Mouse (Mus musculus) right cerebral cortex, postnatal 10 days (tissue): ENCODE results near the gene Ttc9b.
"Not testable (repeated sequence)": the region's sequence is repeated elsewhere in the genome, so short reads cannot be mapped to it uniquely, and the experiment has no call there.

ENCODE experiments used
- DNase-seq, 2 experiments: peaks; one replicate each; pipeline ENCODE4 v3.0.0; 2021; ENCODE audit warnings: low spot score in 2 of 2

The Ttc9b gene

DNA sequence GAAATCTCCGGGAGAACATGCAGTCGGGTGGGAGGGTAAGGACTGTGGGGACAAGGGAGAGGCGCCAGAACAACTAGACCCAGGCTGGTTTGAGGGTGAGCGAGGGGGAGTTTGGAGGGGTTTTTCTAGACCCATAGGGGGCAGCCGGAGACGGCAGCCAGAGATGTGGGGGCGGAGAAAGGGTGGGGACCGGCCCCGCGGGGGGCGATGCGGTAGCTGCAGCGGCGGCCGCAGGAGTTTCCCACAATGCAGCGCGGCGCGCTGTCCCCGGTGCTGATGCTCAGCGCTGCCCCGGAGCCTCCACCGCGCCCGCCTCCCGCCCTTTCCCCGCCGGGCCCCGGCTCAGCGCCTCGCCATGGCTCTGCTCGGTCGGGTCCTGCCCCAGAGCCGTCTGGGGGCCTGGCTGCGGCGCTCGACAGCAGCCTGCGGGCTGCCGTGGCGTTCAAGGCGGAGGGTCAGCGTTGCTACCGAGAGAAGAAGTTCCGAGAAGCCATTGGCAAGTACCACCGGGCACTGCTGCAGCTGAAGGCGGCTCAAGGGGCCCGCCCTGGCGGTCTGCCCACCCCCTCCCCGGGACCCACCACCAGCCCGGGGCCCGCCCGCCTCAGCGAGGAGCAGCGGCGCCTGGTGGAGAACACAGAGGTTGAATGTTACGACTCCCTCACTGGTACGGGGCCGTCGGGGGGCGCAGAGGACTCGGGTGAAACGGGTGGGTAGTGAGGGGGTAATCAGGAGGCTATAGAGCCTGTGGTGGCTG lies at the start of gene Ttc9b:
TSS of gene Ttc9b (plus strand) at position 235 of the 757 bp plus-strand sequence.
- DNase-seq, result peak; percentile 88 to 90

DNA sequence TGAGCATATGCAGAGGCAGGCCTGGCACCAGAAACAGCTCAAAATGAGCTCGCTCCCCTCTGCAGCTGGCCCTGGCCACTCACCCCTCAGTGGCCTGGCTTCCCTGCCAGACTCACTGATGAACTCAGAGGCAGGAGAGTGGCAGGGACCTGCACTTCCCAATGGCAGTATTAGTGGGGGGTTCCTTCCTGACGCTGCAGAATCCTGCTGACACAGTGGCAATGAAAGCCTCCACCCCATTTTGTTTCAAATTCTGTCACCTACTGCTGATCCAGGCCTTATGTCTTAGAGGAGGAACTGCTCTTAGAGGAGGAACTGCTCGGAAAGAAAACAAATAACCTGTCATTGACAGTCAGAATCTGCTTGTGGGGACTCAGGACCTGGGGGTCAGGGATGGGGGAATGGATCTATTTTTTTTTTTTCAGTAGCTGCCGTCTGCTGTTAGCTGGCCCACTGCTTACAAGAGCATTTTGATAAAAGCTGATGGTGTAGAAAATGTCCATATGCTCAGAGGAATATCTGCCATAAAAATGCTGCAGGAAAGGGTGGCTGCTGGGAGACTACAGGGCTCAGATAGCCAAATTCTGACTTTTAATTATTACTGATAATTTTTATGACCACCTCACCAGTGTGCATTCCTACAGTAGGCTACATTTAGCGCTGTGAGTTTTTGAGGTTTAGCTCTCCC lies 48.9 kb upstream of the Ttc9b start:
- DNase-seq, result no peak

DNA sequence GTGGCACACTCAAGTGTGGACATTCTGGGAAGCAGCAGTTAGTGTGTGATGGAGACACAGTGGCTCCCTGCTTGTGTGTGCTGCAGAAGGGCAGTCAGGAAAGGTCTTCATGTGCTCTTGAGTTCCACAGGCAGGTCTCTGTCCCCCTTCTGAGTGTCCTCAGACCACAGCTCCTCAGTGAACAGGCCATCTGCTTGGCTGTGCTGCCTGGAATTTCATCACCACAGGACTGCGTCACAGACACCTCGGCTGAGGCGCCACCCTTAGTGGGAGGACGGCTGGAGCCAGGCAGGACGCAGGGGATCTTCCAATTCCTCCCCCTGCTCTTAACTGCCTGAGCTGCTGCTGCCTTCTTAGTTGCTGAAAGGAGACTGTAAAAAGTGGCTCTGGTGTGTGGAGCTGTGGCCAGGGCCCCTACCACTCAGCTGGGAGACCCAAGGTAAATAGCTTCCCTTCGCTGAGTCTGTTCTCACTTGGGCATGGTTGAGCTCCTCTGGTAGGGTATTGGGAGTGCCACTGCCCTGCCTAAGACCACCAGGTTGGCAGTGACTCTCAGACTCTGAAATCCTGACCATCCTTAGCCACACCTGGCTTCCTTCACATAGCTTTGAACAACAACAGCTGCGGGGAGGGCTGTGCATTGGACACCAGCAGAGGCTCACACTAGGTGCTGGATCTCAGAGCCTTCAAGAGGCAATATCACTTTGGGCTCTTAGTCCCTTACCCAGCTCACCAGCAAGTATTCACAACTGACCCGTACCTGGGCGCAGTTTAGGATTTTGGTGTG lies 48.0 kb upstream of the Ttc9b start:
- peak; percentile 76 to 81 for DNase-seq

DNA sequence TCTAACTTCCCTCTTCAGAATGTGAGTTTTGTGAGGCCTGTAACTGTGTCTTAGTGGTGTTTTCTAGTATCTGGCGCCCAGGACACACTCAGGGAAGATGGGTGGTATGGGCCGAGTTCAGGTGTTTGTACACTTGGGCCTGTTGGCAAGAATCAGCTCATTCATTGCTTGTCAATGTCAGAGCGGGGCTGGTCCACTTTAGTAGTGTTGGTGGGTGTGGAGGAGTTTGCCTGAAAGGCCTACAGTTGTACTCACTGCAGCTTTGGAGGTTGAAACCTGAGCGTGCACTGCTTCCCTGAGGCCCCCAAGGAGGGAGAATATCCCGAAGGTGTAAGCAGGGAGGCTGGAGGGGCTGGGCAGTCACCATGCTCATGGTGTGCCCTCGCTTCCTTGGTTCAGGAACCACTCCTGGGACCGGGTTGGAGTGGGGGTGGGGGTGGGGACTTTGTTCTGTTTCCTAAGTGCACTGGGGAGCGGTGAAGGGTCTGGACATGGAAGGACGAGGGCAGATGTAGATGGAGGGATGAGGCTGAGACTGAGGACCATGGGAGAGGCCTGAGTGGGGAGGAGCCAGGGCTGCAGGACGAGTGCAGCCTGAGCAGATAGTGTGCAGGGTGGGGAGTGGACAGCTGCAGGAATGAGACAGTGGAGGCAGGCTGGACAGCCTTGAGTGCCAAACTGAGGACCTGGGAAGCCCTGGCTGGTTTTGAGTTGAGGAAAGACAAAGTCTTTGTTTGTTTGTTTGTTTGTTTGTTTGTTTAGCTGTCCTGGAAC lies 47.0 kb upstream of the Ttc9b start:
- no peak for DNase-seq

DNA sequence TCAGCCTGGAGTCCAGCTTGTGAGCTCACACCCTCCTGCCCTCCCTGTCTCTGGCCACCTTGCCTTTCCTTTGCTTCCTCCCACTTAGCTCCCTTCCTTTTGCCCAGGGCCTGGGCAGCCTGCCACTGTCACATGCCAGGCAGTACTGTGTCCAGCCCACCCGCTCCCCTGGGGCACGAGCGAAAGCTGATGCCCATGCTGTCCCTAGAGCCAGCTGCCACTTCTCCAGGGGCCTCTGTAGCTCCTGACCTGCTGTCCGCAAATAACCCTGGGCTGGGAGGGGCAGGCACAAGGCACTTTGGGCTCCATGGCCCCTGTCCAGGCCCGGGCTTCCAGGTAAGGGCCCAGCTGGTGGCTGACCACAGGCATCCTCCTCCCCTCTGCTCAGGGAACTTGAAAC lies 46.1 kb upstream of the Ttc9b start:
- peak; percentile 79 to 81 for DNase-seq

DNA sequence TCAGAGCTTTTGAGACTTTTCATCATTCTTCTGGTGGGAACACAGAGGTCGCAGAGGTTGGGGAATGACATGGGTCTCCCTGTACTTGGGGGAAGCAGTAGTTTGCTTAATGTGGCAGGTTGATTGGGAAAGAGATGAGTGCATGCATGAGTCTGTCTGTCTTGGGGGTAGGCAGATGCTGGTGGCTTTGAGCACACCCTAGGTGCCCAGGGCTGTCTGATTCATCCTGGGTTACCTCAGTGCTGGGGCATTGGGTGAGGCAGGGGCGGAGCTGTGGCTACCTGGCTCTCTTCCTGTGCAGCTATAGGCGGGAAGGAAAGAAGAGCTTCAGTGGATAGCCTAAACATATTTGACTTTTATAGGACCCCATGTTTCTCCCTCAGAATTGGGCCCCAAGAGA lies 45.6 kb upstream of the Ttc9b start:
- DNase-seq, result no peak

DNA sequence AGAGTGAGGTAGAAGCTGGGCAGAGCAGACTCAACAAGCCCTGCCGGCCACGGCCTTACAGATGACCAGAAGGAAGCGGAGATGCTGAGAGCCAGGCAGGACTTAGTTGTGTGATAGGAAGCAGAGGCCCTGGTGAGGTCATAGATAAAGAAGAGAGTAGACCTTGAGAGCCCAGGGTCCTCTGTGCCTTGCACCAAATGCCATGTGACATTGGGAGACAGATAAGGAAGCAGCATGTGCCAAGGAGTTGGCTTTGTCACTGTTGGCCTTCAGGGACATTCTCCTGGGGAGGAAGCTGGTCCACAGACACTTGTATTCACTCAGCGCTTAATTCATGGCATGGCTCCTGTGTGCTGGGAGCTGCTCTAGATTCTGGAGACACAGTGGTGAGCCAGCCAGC lies 44.4 kb upstream of the Ttc9b start:
- DNase-seq, result no peak

DNA sequence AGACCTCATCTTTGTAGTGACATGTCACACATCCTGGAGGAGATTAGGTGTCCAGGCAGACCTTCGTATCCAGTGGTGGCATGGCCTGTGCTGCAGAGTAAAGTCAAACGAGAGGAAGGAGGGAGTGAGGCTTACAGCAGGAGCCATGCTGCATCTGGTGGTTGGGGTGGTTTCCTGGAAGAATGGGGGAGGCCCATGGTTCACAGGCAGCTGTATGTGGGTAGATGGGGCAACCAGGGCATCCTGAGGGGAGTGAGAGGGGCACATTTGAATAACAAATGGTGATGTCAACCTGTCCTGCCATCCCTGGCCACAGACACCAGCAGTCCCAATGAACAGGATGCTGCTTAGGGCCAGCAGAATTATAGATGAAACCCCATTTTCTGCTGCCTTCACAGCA lies 44.0 kb upstream of the Ttc9b start:
- no peak for DNase-seq

DNA sequence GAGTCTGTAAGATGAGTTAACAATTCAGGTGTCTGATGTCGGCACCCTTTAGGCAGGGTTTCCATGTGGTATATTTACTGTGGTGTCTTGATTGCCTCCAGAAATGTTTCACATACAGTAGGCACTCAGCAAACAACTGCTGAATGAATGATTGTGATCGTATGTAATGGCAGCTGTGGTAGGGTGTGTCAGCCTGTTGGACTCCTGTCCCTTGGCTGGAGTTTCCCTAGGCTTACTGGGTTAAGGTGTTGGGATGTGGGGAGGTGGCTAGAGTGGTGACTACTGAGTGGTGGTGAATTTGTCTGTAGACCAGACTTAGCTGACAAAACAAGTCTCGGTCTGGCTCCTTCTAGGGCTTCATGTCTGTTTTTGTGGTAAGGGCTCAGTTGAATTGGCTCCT lies 43.3 kb upstream of the Ttc9b start:
- no peak for DNase-seq

DNA sequence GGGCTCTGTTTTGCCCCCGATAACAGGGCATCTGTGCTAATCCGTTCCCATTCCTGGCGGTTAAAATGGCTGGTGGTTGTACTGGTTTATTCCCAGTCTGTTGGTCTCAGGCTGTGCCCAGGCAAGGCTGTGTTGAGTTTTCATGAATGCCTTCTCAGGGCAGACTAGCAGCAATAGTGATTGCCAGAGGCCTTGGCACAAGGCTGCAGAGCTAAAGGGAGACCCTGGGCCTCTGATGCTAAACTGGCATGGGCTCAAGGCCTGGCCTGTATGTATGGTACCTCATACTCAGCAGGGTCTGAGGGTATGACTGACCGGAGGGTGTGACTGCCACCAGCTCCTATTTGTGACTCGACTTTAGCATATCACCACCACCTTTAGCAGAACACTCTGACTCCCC lies 42.8 kb upstream of the Ttc9b start:
- no peak for DNase-seq

DNA sequence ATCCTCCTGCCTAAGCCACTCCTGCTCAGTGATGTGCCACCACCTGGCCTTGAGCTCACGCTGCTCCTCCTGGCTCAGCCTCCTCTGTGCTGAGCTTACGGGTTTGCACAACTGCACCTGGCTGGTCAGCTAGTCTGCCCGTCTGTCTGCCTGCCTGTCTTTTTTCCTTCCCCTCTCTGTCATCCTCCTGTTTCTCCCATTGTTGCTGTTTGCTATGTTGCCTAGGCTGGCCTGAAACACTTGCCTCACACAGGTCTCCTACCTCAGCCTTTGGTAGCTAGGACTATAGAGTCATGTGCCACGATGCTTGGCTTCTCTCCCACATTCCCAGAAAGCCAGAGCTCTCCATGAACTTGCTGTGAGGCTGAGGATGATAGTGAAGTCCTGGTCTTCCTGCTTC lies 40.8 kb upstream of the Ttc9b start:
- no peak for DNase-seq

DNA sequence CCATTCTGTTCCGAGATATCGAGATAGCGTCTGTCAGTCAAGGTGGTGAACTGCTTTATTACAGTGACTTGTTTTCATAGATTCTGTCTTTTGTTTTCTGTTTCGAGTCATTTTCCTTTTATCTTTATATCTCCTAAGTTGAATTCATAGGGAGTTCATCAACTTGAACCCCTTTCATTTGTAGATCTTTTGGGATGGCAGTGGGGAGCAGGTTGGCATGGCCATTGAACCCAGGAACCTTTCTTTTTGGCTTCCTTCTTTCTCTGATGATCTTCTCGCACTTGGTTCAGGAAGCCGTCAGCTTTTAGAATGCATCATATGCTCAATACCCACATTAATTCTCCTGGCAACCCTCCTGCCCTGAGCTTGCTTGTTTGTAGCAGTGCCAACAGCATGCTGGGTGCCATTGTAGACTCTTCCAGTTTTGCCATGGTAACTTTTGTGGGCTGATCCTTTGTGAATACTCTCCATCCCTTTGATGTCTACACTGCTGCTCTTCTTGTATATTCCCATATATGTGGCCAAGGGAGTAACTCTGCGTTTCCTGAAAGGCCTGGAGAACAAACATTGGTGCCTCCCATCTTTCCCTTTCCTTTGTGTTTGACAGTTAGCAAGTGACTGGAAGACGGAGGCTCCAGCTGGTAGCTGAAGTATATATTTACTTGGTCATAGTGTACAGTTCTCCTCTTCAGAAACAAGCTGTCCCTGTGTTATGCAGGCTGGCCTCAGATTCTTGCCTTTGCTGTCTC lies 39.8 kb upstream of the Ttc9b start:
- peak; percentile 78 to 85 for DNase-seq

DNA sequence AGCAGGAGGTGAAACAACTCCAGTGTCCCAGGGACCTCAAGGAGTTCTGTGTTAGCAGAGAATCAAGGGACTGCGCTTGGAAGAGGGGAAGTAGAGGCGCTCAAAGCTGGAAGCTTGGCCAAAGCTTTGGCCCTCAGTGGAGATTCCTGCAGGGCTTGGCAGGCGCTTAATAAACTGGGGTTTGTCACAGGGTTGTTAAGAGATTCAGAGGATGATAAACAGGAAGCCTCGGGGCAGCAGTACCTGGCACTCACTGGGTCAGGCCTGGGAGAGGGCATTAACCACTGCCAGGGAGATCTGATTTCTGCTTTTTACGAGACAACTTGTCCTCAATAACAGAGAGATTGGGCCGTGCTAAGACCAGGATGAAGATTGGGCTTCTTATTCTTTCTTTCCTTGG lies 32.7 kb upstream of the Ttc9b start:
- DNase-seq, result peak; percentile 59 to 67

DNA sequence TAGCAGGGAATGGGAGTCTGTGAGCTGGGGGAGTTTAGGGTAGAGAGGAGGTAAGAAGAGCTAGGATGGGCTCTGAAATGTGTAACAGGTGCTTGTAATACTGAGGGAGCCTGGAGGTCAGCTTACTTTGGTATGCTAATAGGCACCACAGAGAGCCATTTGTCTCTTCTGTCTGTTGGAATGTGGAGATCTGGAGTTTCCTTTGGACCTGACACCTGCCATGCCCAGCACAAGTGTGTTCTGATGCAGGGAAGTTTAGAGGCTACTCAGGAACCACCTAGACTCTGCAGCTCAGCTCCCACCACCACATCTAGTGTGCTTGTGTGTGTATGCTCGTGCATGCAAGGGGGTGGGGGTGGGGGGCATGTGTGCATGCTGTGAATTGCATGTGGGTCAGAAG lies 31.5 kb upstream of the Ttc9b start:
- no peak for DNase-seq

DNA sequence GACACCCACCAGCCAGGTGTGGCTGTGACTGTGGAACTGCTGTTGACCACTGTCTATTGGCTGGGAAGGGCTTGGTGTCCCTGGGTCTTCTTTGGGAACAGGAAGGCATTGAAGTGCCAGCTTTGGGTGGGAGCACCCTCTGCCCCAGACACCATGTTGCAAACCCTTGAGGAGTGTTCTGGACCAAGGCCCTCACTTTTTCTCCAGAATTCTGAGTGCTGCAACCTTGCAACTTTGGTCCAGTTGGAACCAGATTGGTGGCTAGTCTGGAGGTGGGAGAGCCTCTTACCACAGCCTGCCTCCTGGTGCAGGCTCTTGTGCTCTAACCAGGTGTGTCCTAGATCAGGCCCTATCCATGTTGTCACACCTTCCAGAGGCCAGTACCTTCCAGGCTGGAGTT lies 28.7 kb upstream of the Ttc9b start:
- no peak for DNase-seq

DNA sequence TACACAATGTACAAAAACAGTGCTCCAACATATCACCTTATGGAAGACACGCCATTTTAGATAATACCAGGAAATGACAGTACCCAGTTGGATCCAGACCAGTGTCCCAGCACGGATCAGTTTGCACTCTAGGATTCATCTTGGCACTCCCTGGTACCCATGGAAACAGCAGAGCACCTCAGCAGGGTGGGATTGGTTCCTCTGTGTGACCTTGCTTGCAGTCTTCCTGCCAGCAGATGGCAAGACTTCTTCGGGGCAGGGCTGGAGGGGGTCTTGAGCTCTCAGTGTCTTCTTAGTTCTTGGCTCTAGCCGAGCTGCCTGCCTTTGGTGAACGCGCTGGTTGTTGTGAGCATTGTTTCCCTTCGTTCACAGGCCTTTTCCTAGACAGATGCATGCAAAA lies 26.0 kb upstream of the Ttc9b start:
- no peak for DNase-seq

DNA sequence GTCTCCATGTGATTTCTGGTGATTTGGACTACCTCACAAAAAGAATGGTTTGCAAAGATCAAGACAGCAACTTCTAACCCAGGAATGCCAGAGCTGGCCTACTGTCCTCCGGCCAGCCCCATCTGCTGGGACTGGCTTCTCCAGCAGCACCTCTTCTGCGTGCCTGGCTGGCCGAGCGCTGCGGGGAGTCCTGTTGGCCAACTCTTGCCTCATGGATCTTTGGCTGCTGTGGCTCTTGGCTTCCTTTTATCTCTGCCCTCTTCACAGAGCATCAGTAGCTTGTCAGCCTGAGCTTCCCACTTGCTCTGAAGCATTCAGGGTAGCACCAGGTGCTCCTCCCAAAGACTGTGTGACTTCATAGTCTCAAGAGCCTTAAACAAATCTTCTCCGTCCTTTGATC lies 25.5 kb upstream of the Ttc9b start:
- no peak for DNase-seq

DNA sequence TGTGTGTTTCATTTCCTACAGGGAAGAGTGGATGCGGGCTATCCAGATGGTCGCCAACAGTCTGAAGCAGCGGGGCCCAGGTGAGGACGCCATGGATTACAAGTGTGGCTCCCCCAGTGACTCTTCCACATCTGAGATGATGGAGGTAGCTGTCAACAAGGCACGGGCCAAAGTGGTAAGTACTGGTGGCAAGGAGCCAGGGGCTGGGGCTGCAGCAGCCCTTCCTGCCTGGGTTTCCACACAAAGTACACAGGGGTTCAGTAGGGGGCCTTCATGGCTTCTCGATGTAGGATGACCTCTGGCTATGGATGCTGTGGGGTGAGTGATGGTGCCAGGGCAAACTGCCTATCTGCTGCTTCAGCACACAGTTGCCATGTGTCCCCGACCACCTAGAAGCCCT lies 24.9 kb upstream of the Ttc9b start:
- not testable (repeated sequence) for DNase-seq

DNA sequence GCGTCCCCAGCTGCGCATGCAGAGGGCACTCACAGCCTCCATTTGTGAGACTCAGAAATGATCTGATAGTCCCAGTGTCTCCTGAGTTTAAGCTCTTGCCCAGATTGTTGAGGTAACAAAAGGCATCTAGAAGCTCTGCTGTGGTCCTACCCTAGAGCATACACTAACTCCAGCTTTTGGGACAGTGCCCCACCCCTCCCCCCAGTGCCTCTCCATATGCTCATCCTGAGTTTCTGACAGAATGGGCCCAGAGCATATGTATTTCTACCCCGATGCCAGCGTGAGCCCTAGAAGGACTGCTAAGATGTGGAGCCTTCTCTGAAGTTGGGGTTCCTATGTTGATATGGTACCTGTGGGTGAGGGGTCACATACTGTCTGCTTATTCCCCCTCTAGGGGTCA lies 22.3 kb upstream of the Ttc9b start:
- DNase-seq, result no peak

DNA sequence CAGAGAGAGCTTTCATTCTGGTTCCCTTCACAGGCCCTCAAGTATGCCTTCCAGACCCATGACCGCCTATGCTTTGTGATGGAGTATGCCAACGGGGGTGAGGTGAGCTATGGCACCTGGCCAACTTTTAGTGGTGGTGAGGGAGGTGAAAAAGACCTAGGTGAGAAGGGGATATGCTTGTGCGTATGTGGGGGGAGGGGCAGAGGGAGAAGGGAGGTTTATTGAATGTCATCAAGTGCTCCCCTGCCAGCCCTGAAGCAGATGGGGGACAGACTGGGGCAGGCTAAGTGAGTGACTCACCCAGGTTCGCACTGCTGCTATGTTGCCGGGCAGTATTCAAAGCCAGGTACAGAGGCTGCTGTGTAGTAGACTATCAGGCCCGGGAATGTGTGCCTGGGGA lies 20.5 kb upstream of the Ttc9b start:
- no peak for DNase-seq

DNA sequence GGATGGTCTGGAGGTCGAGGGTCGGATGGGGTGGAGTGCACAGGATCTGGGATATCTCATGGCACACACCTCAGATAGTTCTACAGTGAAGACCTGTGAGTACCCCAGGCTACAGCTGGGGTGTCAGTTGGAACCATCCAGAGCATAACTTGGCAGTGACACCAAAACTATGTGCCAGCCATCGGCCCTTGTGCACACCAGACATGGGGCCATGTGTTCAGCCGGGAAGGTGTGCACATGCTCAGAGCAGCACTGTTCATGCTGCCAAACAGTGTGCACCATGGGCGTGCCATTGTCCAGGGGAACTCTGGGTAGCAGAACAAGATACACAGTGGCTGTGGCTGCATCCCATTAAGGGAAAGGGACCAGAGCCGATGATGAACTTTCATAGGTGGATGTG lies 19.0 kb upstream of the Ttc9b start:
- no peak for DNase-seq
